Mouse (Mus musculus) heart, embryonic 13.5 days (tissue): ENCODE results near the gene Vmn2r105. TPM values are rescaled to one million over a fixed set of nuclear protein-coding genes. Genes with fewer than 3 reads are reported as not detected.

Experiments
- ATAC-seq: fragments of 200-750 bp; cut with Nextera tagmentation; 2 replicates; pipeline ENCODE4 v1.8.0; 2017; ENCODE audit warnings: moderate TSS enrichment; ENCODE audit not compliant: insufficient number of reproducible peaks, low FRiP score, low TSS enrichment; ENCODE audit errors: extremely low read depth
- H3K27ac ChIP-seq: fragments of 300-500 bp; sonication (generic); replicated peaks from 2 replicates; pipeline ENCODE4 v1.5.1; 2015; ENCODE audit warnings: moderate library complexity, mild to moderate bottlenecking, inconsistent platforms
- H3K27me3 ChIP-seq: fragments of 300-500 bp; sonication (generic); replicated peaks from 2 replicates; pipeline ENCODE4 v1.6.1; 2015; ENCODE audit warnings: mild to moderate bottlenecking, inconsistent platforms
- H3K36me3 ChIP-seq: fragments of 300-500 bp; sonication (generic); 2 replicates; pipeline ENCODE4 v1.6.1; 2015; ENCODE audit warnings: mild to moderate bottlenecking, inconsistent platforms
- H3K4me1 ChIP-seq: fragments of 300-500 bp; sonication (generic); 2 replicates; pipeline ENCODE4 v1.6.1; 2015; ENCODE audit warnings: inconsistent platforms
- H3K4me2 ChIP-seq: fragments of 300-500 bp; sonication (generic); 2 replicates; pipeline ENCODE4 v1.6.1; 2015; ENCODE audit warnings: inconsistent platforms, mild to moderate bottlenecking, moderate library complexity
- H3K4me3 ChIP-seq: fragments of 300-500 bp; sonication (generic); 2 replicates; pipeline ENCODE4 v1.5.1; 2015; ENCODE audit warnings: moderate library complexity, mild to moderate bottlenecking, inconsistent platforms
- H3K9ac ChIP-seq: fragments of 300-500 bp; sonication (generic); 2 replicates; pipeline ENCODE4 v1.6.1; 2015; ENCODE audit warnings: inconsistent platforms, mild to moderate bottlenecking, moderate library complexity
- H3K9me3 ChIP-seq: fragments of 300-500 bp; sonication (generic); 2 replicates; pipeline ENCODE4 v1.6.1; 2016; ENCODE audit warnings: inconsistent platforms
- WGBS: fragments of 180-500 bp; shearing (Covaris S2); methylation state at CpG from one replicate; pipeline ENCODE4 v1.1.7; 2015; ENCODE audit warnings: mixed read lengths; 5-methylcytosine and 5-hydroxymethylcytosine counted together
- polyA plus RNA-seq: library from polyadenylated mRNA; unstranded; fragments of >200 nt; fragmentation: Nextera tagmentation; extraction: Ambion mirVana; gene quantifications from 2 replicates; pipeline ENCODE4 v1.2.1, GENCODE M21; 2015

Vmn2r105 gene
- not detected in 2 replicates for polyA plus RNA-seq

DNA sequence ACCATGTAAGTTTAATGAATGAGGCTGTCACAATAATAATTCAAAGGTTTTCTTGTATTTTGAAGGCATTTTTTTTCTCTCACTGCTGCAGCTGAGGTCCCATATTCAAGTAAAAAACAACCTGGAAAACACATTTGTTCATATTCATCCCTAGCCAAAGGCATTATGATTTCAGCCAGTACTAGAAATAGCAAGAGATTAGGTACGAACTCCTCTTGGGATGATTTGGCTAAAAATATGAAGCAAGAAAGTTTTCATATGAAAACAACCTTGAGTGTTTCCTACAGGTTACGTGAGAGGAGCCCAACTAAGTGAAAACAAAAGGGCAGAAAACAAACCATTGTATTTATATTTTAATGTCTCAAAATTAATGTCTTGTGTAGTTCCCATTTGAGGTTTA is at the start of gene Vmn2r105:
Vmn2r105 (minus strand) TSS at position 101 of the 400 bp plus-strand sequence.
- Histone ChIP-seq H3K27ac (no peak within 1 kb of the TSS), H3K4me3 (no peak within 1 kb of the TSS), H3K4me1 (no peaks in the 10 kb centered on the region), H3K9me3 (peaks cover 1% of the 10 kb centered on the region; the same call in 1 of the 2 replicates), H3K27me3 (no peaks in the 10 kb centered on the region), H3K9ac (no peak within 1 kb of the TSS), H3K36me3 (no peaks in the 10 kb centered on the region), H3K4me2 (no peak within 1 kb of the TSS)
- WGBS, result 65% methylated on average over 2 of the region's 2 CpGs
- ATAC-seq, result no peak

DNA sequence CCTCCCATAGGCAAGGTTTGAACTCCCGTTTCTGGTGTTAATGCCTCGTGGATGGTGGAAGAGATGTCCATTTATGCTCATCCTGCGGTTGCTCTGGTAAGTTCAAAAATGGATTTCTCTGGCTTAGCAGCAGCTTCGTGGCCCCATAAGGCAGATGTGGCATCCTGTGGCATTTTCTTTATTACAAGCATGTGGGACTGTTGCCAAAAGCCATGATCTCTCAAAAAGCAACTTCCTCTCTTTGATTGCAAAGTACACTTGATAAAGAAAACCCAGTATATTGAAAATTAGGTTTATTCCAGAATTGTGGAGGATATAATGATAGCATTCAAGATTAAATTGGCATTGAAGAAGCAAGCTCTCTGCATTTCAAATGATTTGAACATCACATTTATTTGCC is 20.7 kb upstream of the Vmn2r105 start:
- H3K27me3 ChIP-seq, result no peaks in the 10 kb centered on the region
- no peak overlapping the region for H3K4me3 ChIP-seq
- no peak overlapping the region for H3K4me2 ChIP-seq
- no peaks in the 10 kb centered on the region for H3K4me1 ChIP-seq
- peaks cover 18% of the 10 kb centered on the region for H3K9me3 ChIP-seq
- no peaks in the 10 kb centered on the region for H3K36me3 ChIP-seq
- ATAC-seq, result no peak
- no peak overlapping the region for H3K27ac ChIP-seq
- H3K9ac ChIP-seq, result no peak overlapping the region
- 51% methylated on average over 4 of the region's 4 CpGs for WGBS

DNA sequence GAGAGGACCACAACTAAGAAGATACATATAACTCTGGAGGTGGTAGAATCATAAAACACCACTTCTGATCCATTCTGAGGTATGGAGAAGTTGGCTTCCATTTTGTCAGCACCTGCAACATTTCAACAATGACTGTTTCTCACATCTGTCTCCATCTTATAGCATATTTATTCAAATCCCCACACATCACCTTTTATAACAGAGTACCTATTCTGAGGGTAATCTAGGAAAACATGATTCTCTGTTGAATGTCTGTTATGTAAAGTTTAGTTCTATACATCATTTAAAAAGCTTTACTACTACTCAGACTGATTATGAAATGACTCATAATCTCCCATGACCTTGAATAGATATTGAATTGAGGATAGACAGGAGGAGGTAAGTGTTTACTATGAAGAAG is 51.9 kb downstream of the Vmn2r105 start, which contains the start of gene Fpr-rs6:
Fpr-rs6 (minus strand) TSS at position 101 of the 400 bp plus-strand sequence.
- no peak within 1 kb of the TSS for H3K4me3 ChIP-seq
- no peak for ATAC-seq
- no peaks in the 10 kb centered on the region for H3K4me1 ChIP-seq
- no peak within 1 kb of the TSS for H3K4me2 ChIP-seq
- no peaks in the 10 kb centered on the region for H3K27me3 ChIP-seq
- H3K36me3 ChIP-seq, result no peaks in the 10 kb centered on the region
- H3K9me3 ChIP-seq, result peaks cover 18% of the 10 kb centered on the region; the same call in 1 of the 2 replicates
- no peak within 1 kb of the TSS for H3K27ac ChIP-seq
- no peak within 1 kb of the TSS for H3K9ac ChIP-seq

Other genes with a start within 250 kb of the Vmn2r105 start
- gene Vmn2r104, start 186.7 kb downstream of the Vmn2r105 start, polyA plus RNA-seq, result not detected in 2 replicates
- not detected in 2 replicates for gene Fpr-rs7, start 120.8 kb downstream of the Vmn2r105 start, polyA plus RNA-seq
- gene Fpr-rs6, start 52.0 kb downstream of the Vmn2r105 start, polyA plus RNA-seq, result not detected in 2 replicates
- not detected in 2 replicates for gene Vmn2r106, start 50.5 kb upstream of the Vmn2r105 start, polyA plus RNA-seq
- gene Vmn2r107, start 110.2 kb upstream of the Vmn2r105 start, polyA plus RNA-seq, result not detected in 2 replicates
- gene Vmn1r224, start 179.1 kb upstream of the Vmn2r105 start, polyA plus RNA-seq, result not detected in 2 replicates
- not detected in 2 replicates for gene Vmn2r108, start 246.3 kb upstream of the Vmn2r105 start, polyA plus RNA-seq